Mouse (Mus musculus) mesoderm, embryonic 11.5 days (tissue): ENCODE results near the gene Kat2b.
"Not testable (repeated sequence)": the region's sequence is repeated elsewhere in the genome, so short reads cannot be mapped to it uniquely, and the experiment has no call there.

Experiments used
- DNase-seq: peaks from one replicate; pipeline ENCODE4 v3.0.0-alpha.2; 2012; ENCODE audit warnings: low read depth, low spot score

Kat2b gene

GRCm38 (mm10) chr17:53566161-53566918 lies at the start of gene Kat2b:
Kat2b (plus strand) TSS chr17:53566861.
- peak; percentile 25 for DNase-seq

- DNase-seq: no peak
These were observed 47.3 kb upstream of the Kat2b start for GRCm38 (mm10) chr17:53519364-53519763.

GRCm38 (mm10) chr17:53520509-53520908 lies 46.2 kb upstream of the Kat2b start:
- DNase-seq: no peak

GRCm38 (mm10) chr17:53528034-53528433 lies 38.6 kb upstream of the Kat2b start:
- no peak for DNase-seq

GRCm38 (mm10) chr17:53531160-53531559 lies 35.5 kb upstream of the Kat2b start:
- no peak for DNase-seq

GRCm38 (mm10) chr17:53532425-53532824 lies 34.2 kb upstream of the Kat2b start:
- no peak for DNase-seq

GRCm38 (mm10) chr17:53539351-53539750 lies 27.3 kb upstream of the Kat2b start, which contains the start of gene Pp2d1:
Pp2d1 (minus strand) TSS chr17:53539451.
- not testable (repeated sequence) for DNase-seq

- DNase-seq: no peak
These were observed 24.1 kb upstream of the Kat2b start for GRCm38 (mm10) chr17:53542536-53542935.

- no peak for DNase-seq
These were observed 22.9 kb upstream of the Kat2b start for GRCm38 (mm10) chr17:53543591-53544324.

GRCm38 (mm10) chr17:53551306-53552299 lies 15.1 kb upstream of the Kat2b start:
- DNase-seq: no peak

- no peak for DNase-seq
These were observed 12.6 kb upstream of the Kat2b start for GRCm38 (mm10) chr17:53554088-53554487.

GRCm38 (mm10) chr17:53554813-53555212 lies 11.8 kb upstream of the Kat2b start:
- no peak for DNase-seq

GRCm38 (mm10) chr17:53557443-53557842 lies 9.2 kb upstream of the Kat2b start:
- no peak for DNase-seq

- no peak for DNase-seq
These were observed 7.0 kb upstream of the Kat2b start for GRCm38 (mm10) chr17:53559646-53560045.

- no peak for DNase-seq
These were observed 5.1 kb upstream of the Kat2b start for GRCm38 (mm10) chr17:53561458-53562029.

- DNase-seq: no peak
These were observed 1.8 kb upstream of the Kat2b start for GRCm38 (mm10) chr17:53564837-53565236.

- peak; percentile 75 for DNase-seq
These were observed 271 bp downstream of the Kat2b start for GRCm38 (mm10) chr17:53566919-53567345.

GRCm38 (mm10) chr17:53567346-53568101 lies 863 bp downstream of the Kat2b start:
- peak; percentile 47 for DNase-seq

GRCm38 (mm10) chr17:53568118-53568517 lies 1.5 kb downstream of the Kat2b start:
- DNase-seq: peak; percentile 70

GRCm38 (mm10) chr17:53568734-53569386 lies 2.2 kb downstream of the Kat2b start:
- DNase-seq: no peak
